Mouse (Mus musculus) heart, embryonic 11.5 days (tissue): ENCODE measurements around the gene Siah3. TPM values are rescaled to one million over a fixed set of nuclear protein-coding genes. Genes with fewer than 3 reads are reported as not detected.

Source experiments
- ATAC-seq: fragments of 200-750 bp; cut with Nextera tagmentation; replicated peaks from 2 replicates; pipeline ENCODE4 v1.8.0; 2017; ENCODE audit warnings: moderate library complexity; ENCODE audit not compliant: insufficient number of reproducible peaks, low FRiP score, low TSS enrichment
- H3K27ac ChIP-seq: fragments of 300-500 bp; sonication (generic); 2 replicates; pipeline ENCODE4 v1.5.1; 2014; ENCODE audit warnings: mild to moderate bottlenecking, low read depth, low read length
- H3K27me3 ChIP-seq: fragments of 300-500 bp; sonication (generic); 2 replicates; pipeline ENCODE4 v1.6.1; 2014; ENCODE audit warnings: mild to moderate bottlenecking, low read length, mixed read lengths; ENCODE audit not compliant: control insufficient read depth, insufficient read depth
- H3K36me3 ChIP-seq: fragments of 300-500 bp; sonication (generic); 2 replicates; pipeline ENCODE4 v1.6.1; 2014; ENCODE audit warnings: mild to moderate bottlenecking, low read length, moderate library complexity, mixed read lengths; ENCODE audit not compliant: control insufficient read depth, insufficient read depth
- H3K4me1 ChIP-seq: fragments of 300-500 bp; sonication (generic); 2 replicates; pipeline ENCODE4 v1.6.1; 2014; ENCODE audit warnings: low read length; ENCODE audit not compliant: control insufficient read depth, insufficient read depth
- H3K4me2 ChIP-seq: fragments of 300-500 bp; sonication (generic); 2 replicates; pipeline ENCODE4 v1.6.1; 2014; ENCODE audit warnings: mild to moderate bottlenecking, moderate library complexity
- H3K4me3 ChIP-seq: fragments of 300-500 bp; sonication (generic); 2 replicates; pipeline ENCODE4 v1.5.1; 2014; ENCODE audit warnings: low read depth, low read length
- H3K9ac ChIP-seq: fragments of 300-500 bp; sonication (generic); 2 replicates; pipeline ENCODE4 v1.6.1; 2014; ENCODE audit warnings: mild to moderate bottlenecking, low read depth, low read length, moderate library complexity
- H3K9me3 ChIP-seq: fragments of 300-500 bp; sonication (generic); replicated peaks from 2 replicates; pipeline ENCODE4 v1.6.1; 2016; ENCODE audit warnings: low read length; ENCODE audit not compliant: control insufficient read depth
- WGBS: fragments of 180-500 bp; shearing (Covaris S2); extraction: QIAGEN DNeasy Blood & Tissue Kit; methylation state at CpG from one replicate; pipeline ENCODE4 v1.1.7; 2014; ENCODE audit not compliant: insufficient replicate concordance; 5-methylcytosine and 5-hydroxymethylcytosine counted together
- polyA plus RNA-seq: library from polyadenylated mRNA; unstranded; fragments of >200 nt; fragmentation: Nextera tagmentation; extraction: Ambion mirVana; gene quantifications from 2 replicates; pipeline ENCODE4 v1.2.1, GENCODE M21; 2014

The Siah3 gene
- polyA plus RNA-seq, 1 experiment from 2014 or later: 0.13 TPM

DNA sequence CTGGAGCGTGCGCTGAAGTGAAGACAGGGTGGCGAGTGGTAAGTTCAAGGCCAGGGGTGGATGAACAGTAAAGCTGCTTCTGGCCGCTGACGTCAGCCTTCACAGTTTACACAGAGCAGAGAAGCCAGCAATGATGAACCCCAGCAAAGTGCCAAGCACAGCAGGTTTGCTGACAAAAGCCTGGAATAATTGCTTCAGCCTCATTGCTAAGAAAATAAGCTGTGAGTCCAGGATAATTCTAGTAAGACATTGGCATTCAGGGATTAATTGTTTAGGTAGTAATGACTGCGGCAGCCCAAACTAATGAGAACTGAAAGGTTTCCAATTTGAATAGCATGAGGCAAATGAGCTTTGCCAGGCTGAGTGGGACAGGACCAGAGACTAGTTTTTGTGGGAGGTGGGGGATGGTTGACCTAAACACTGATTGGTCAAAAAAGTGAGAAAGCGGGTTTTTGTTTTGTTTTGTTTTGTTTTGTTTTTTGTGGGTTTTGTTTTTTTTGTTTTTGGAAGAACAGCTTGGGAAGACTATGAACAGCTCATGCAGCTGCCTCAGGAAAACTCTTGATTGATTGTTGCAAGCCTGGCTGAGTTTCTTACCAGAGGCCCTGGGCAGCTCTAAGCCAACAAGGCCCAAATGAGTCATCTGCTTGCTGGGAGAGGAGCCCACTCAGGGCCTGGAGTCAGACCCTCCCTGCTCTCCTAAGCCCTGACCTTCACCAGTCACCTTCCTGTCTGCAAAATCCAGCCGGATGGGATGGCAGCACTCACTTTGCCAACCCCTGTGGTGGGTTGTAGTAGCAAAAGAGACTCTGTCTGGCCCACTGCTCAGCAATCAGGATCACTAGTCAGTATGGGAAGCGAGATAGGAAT is 17.5 kb downstream of the Siah3 start:
- Histone ChIP-seq H3K9ac (no peak overlapping the region), H3K4me1 (no peaks in the 10 kb centered on the region), H3K9me3 (no peaks in the 10 kb centered on the region), H3K36me3 (no peaks in the 10 kb centered on the region), H3K27ac (no peak overlapping the region), H3K4me3 (no peak overlapping the region), H3K27me3 (no peaks in the 10 kb centered on the region), H3K4me2 (no peak overlapping the region)
- 69% methylated on average over 9 of the region's 9 CpGs for WGBS
- no peak for ATAC-seq

GRCm38 (mm10) chr14:75475887-75476286 is 20.1 kb downstream of the Siah3 start:
- Histone ChIP-seq H3K27me3 (no peaks in the 10 kb centered on the region), H3K4me2 (no peak overlapping the region), H3K4me1 (no peaks in the 10 kb centered on the region), H3K36me3 (no peaks in the 10 kb centered on the region), H3K9ac (no peak overlapping the region), H3K27ac (no peak overlapping the region), H3K9me3 (no peaks in the 10 kb centered on the region), H3K4me3 (no peak overlapping the region)
- 86% methylated on average over 2 of the region's 2 CpGs for WGBS
- no peak for ATAC-seq

DNA sequence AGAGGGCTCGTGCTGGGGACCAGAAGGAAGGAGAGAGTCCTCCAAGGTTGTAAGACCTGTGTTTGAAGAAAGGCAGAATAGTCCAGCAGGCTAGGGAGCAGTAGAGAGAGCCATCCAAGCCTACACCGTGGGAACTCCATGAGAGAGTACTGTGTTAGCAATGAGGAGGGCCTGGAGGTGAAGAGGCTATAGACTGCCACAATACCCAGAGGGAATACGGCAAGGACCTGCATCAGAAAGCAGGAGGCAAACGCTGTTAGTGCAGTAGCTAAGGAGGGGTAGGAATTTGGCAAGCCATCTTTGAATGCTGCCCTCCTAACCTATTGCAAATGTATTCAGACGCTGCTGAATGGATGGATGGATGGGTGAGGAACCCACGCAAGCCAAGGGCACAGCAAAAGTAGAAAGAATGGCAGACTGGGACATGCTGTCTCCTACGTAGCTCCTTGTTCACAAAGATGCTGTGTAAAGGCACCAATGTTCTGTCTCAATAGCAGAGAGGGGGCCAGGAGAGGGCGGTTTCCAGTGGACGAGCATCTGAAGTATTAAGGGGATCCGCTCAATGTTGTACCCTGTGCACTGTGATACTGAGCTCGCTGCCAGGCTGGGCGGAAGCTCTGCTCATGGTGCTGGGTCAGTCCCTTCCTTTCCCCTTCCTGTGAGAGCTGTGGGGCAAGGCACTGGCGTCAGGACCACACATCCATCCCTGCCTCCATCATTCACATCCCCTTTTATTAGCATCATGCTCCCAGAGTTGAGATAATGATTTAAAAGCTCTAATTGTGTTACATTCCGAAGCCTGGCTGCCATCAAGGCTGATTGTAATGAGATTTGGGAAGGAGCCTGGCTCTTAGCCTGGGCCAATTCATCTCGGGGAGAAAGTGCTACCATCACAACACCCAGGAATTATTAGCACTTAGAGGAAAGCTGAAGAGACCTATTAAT is 26.7 kb downstream of the Siah3 start:
- Histone ChIP-seq H3K27ac (no peak overlapping the region), H3K9ac (no peak overlapping the region), H3K36me3 (no peaks in the 10 kb centered on the region), H3K4me3 (no peak overlapping the region), H3K4me1 (no peaks in the 10 kb centered on the region), H3K4me2 (no peak overlapping the region), H3K9me3 (no peaks in the 10 kb centered on the region), H3K27me3 (no peaks in the 10 kb centered on the region)
- WGBS: 72% methylated on average over 15 of the region's 15 CpGs
- no peak for ATAC-seq

DNA sequence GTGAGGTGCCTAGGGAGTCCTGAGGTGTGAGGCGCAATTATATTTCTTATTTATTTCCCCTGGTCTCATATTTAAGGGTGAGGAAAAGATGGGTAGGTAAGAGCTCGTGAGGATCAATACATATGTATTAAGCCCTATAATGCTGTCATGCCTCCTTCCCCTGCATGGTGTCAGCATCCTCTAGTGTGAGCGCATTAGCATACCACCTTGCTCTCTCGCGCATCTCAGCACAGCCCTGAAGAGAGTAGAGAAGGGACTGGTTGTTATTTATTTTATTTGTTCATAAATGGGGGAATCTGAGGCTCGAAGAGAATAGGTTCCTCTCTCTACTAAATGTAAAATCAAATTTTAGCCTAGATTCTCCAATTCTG is 27.4 kb downstream of the Siah3 start:
- Histone ChIP-seq H3K27me3 (no peaks in the 10 kb centered on the region), H3K36me3 (no peaks in the 10 kb centered on the region), H3K4me1 (no peaks in the 10 kb centered on the region), H3K4me3 (no peak overlapping the region), H3K9ac (no peak overlapping the region), H3K27ac (no peak overlapping the region), H3K9me3 (no peaks in the 10 kb centered on the region), H3K4me2 (no peak overlapping the region)
- WGBS: 83% methylated on average over 6 of the region's 6 CpGs
- no peak for ATAC-seq

GRCm38 (mm10) chr14:75487932-75488331 is 32.1 kb downstream of the Siah3 start:
- Histone ChIP-seq H3K4me3 (no peak overlapping the region), H3K36me3 (no peaks in the 10 kb centered on the region), H3K9me3 (no peaks in the 10 kb centered on the region), H3K4me1 (peaks cover 4% of the 10 kb centered on the region; the same call in 1 of the 2 replicates), H3K27ac (no peak overlapping the region), H3K27me3 (no peaks in the 10 kb centered on the region), H3K9ac (no peak overlapping the region), H3K4me2 (no peak overlapping the region)
- no peak for ATAC-seq
- 78% methylated on average over 7 of the region's 7 CpGs for WGBS

GRCm38 (mm10) chr14:75493555-75494194 is 37.9 kb downstream of the Siah3 start:
- Histone ChIP-seq H3K4me3 (no peak overlapping the region), H3K9me3 (no peaks in the 10 kb centered on the region), H3K27me3 (no peaks in the 10 kb centered on the region), H3K4me1 (peaks cover 4% of the 10 kb centered on the region; the same call in 1 of the 2 replicates), H3K4me2 (no peak overlapping the region), H3K9ac (no peak overlapping the region), H3K36me3 (no peaks in the 10 kb centered on the region), H3K27ac (no peak overlapping the region)
- ATAC-seq: no peak
- 80% methylated on average over 14 of the region's 14 CpGs for WGBS

- WGBS: 76% methylated on average over 6 of the region's 6 CpGs
These were observed 39.1 kb downstream of the Siah3 start for GRCm38 (mm10) chr14:75494926-75495325.

DNA sequence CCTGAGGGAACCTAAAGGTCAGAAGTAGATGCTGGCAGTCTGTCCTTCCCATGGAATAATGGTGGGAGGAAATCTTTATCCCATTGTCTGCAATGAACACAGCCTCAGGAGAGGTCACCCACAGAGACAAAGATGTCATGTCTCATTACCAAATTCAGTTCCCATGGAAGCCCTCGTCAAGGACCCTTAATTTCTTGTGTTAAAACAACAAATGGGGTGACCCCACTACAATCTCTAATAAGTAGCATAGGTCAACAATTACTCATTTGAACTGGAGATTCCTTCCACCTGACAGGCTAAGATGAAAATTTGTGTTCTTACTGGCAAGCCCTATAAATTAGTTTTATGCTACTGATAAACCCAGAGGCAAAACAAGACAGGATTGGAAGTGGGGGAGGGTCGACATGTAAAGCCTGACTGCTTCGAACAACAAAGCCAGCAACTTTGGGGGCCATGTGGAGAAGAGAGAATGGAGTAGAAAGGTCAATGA is 45.8 kb downstream of the Siah3 start:
- no peaks in the 10 kb centered on the region for H3K36me3 ChIP-seq
- ATAC-seq: no peak
- H3K27me3 ChIP-seq: no peaks in the 10 kb centered on the region
- WGBS: 52% methylated on average over 3 of the region's 3 CpGs
- H3K4me2 ChIP-seq: no peak overlapping the region
- H3K4me1 ChIP-seq: no peaks in the 10 kb centered on the region
- H3K27ac ChIP-seq: no peak overlapping the region
- no peaks in the 10 kb centered on the region for H3K9me3 ChIP-seq
- no peak overlapping the region for H3K9ac ChIP-seq
- no peak overlapping the region for H3K4me3 ChIP-seq

More at GRCm38 (mm10) chr14:75494926-75495325, 39.1 kb downstream of the Siah3 start:
- H3K36me3 ChIP-seq: no peaks in the 10 kb centered on the region
- no peak overlapping the region for H3K4me3 ChIP-seq
- no peak overlapping the region for H3K9ac ChIP-seq
- peaks cover 4% of the 10 kb centered on the region; the same call in 1 of the 2 replicates for H3K4me1 ChIP-seq
- no peaks in the 10 kb centered on the region for H3K9me3 ChIP-seq
- H3K27ac ChIP-seq: no peak overlapping the region
- ATAC-seq: no peak
- no peaks in the 10 kb centered on the region for H3K27me3 ChIP-seq
- no peak overlapping the region for H3K4me2 ChIP-seq
